Mouse (Mus musculus) megakaryocyte-erythroid progenitor cell, adult 5 weeks (primary cell): Measurements from ENCODE around the gene Tle1. TPM values are rescaled to one million over a fixed set of nuclear protein-coding genes. Genes with fewer than 3 reads are reported as not detected.

Experiments
- polyA plus RNA-seq: library from polyadenylated mRNA; stranded (reverse); fragments of >175 nt; gene quantifications from 2 replicates; pipeline ENCODE4 v1.2.3, GENCODE M21; 2012

The Tle1 gene
- polyA plus RNA-seq, result 10.8 and 12.9 TPM in 2 replicates

DNA sequence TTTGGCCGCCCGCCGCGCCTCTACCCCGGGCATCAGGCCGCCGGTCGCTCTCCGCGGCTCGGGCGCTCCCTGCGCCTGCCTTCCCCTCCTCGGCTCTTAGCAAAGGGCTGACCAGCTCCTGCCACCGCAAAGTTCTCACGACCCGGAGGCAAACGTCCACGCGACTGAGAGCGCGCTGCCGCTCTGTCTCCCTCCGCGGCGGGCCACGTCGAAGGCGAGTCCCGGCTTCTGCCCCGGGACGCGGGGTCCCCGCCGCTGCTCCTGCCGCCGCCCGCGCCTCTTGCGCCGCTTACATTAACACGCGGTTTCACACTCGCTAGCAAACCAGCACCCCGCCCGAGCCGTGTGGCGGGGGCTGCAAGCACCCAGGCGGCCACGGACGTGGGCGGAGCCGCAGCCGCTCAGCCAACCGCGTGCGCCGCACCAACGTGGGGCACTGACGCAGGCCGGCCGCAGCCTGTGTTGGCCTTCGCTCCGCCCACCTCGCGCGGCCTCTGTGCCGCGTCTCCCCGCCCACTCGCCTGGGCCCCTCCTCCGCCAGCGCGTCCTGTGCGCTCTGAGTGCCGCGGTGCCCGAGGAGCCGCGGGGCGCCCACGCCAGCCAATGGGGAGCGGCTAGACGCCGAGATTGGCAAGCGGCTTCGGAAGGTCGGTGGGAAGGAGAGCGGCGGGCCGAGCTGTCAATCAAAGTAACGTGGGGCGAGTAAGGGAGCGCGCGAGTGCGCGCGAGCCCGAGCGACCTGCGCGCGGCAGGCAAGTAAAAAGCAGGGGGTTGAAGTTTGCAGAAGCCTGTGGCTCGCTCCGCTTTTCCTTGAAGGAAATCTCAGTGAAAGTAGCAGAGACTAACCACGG is at the start of gene Tle1:
Gene Tle1 (minus strand): TSS at position 361 of the 851 bp plus-strand sequence.

